Mouse (Mus musculus) gastrocnemius, adult 18-20 months (tissue): ENCODE measurements around the gene Scand1. TPM values are rescaled to one million over a fixed set of nuclear protein-coding genes. Genes with fewer than 3 reads are reported as not detected.

ENCODE experiments used
- DNase-seq: peaks from one replicate; pipeline ENCODE4 v3.0.0; 2021; ENCODE audit warnings: low spot score
- long read RNA-seq, 2 experiments: library from polyadenylated mRNA; stranded (forward); transcript quantifications; one replicate each; pipeline ENCODE4 v2.0.0; 2021
- total RNA-seq, 2 experiments: library from RNA; stranded (reverse); gene quantifications; 2 replicates each; pipeline ENCODE4 v1.2.3; 2021

The Scand1 gene
- total RNA-seq: 10 to 100 TPM; 64.7 to 64.8 TPM
- long read RNA-seq, experiment 1, transcript Scand1-201 (2 exons, 759 nt): major isoform, 45 of 97 reads
- long read RNA-seq, experiment 1, partial matches to known transcripts: 52 of 97 reads
- long read RNA-seq, experiment 1, other reads (novel, unspliced or antisense): 0 of 97 reads
- long read RNA-seq, experiment 2, transcript Scand1-201 (2 exons, 759 nt): major isoform, 60 of 100 reads
- long read RNA-seq, experiment 2, partial matches to known transcripts: 0 of 100 reads
- long read RNA-seq, experiment 2, other reads (novel, unspliced or antisense): 40 of 100 reads

GRCm38 (mm10) chr2:156312297-156312897 lies at the start of gene Scand1, which contains the start of gene Cnbd2:
Scand1 (minus strand) TSS chr2:156312704.
Cnbd2 (plus strand) TSS chr2:156312299.
- DNase-seq: peak; percentile 83

GRCm38 (mm10) chr2:156356031-156356430 lies 43.5 kb upstream of the Scand1 start:
- no peak for DNase-seq

GRCm38 (mm10) chr2:156353265-156353692 lies 40.8 kb upstream of the Scand1 start:
- peak; percentile 16 for DNase-seq

- DNase-seq: no peak
Observed at GRCm38 (mm10) chr2:156352413-156353165, 40.1 kb upstream of the Scand1 start.

- no peak for DNase-seq
Observed at GRCm38 (mm10) chr2:156351243-156351642, 38.7 kb upstream of the Scand1 start.

DNA sequence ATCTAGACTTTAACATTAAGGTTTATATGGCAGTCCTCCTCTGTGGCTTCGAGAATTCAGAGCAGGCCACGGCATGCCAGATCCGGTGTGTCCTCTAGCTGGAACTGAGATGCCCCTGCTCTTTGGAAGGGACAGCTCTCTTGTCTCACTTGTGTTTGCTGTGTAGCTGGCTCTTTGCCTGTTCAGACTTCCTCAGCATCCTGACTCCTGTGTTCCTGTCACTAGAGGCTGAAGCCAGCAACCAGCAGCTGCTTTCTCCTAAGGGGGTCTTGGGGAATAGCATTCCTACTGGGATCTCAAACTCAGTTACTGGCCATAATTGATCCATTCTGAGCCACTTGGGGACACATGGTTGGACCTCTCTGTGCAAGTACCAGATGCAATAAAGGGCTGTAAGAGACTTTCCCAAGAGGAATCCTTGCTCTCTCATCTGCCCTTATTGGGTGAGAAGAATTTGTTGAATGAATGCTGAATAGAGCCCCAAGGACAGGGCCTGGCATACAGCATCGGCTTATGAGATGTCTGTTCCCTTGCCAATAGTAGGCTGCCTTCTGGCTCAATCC lies 36.9 kb upstream of the Scand1 start:
- DNase-seq: no peak

DNA sequence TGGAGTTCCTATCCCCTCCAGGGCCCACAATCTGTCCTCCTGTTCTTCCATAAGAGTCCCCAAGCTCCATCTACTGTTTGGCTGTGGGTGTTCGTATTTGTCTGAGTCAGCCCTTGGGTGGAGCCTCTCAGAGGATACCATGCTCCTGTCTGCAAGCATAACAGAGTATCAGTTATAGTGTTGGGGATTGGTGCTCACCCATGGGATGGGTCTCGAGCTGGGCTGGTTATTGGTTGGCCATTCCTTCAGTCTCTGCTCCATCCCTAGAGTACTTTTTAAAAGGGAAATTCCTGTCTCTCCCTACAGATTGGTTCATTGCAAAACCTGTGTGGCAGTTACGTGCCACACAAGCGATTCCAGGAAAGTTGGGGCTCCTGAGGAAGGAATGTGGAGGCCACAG lies 36.3 kb upstream of the Scand1 start:
- DNase-seq: no peak

DNA sequence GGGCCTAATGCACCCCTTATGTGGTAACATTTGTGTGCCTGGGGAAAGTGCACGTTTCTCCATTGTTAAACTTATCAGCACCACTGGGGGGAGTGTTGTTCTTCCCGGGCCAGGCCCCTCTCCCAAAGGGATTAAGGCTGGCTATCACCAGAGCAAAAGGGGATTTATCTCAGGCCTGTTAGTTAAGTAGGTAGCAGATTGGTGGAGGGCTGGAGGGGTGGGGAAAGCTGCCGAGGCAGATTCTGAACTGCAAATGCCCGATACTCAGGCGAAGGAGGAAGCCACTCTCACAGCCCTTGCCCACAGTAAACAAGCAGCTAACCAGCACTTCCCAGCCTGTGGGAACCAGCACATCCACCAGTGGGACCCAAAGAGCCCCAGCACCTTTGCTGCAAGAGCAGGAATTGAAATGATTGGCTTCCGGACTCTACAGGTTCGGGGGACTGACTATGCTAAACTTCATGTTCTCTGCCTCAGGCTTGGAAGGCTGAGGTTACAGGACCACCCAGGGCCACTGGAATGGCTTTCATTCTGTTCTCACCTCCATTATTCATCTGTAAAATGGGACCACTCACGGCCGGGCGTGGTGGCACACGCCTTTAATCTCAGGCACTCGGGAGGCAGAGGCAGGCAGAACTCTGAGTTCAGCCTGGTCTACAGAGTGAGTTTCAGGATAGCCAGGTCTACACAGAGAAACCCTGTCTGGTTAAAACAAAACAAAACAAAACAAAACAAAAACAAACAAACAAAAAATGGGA lies 32.5 kb upstream of the Scand1 start:
- peak; percentile 40 for DNase-seq

- no peak for DNase-seq
Observed at GRCm38 (mm10) chr2:156340078-156340477, 27.6 kb upstream of the Scand1 start.

- DNase-seq: no peak
Observed at GRCm38 (mm10) chr2:156331446-156331965, 19.0 kb upstream of the Scand1 start.

DNA sequence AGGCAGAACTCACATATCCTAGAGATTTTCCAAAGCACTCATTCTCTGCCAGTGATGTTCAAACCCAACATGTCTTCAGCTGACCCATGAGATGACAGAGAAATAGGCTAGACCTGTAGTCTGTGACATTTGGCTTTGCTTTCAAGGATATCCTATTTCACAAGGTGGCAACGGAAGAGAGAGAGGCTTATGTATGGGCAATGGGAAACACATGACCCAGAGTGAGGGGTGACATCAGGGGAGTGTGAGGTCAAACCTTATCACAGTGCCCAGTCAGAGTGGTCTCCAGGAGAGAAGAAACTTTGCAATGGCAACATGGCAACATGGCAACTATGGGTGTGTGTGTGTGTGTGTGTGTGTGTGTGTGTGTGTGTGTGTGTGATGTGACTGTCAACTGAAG lies 18.2 kb upstream of the Scand1 start:
- no peak for DNase-seq

- peak; percentile 16 for DNase-seq
Observed at GRCm38 (mm10) chr2:156324681-156325080, 12.2 kb upstream of the Scand1 start.

DNA sequence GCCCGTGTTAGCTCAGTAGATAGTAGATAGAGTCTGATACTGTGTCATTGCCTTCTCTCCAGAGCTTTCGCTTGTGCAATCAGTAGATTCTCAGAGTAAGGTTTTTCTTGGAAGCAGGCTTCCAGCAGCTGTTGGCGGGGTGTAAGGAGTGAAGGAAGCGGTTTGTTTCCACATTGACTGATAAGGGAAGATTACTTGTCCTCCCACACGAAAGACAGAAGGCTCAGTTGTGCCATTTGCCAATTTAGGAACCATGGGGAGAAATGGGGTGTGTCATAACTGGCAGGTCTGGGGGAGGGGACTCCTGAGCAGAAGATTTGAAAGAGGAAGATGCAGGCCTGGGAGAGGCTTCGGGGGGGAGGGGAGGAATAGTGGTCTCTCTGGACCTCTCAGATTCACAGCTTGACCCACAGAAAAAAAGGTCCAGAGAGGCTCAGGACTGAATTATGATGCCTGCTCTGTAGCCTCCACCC lies 11.6 kb upstream of the Scand1 start:
- DNase-seq: peak; percentile 30

- DNase-seq: no peak
Observed at GRCm38 (mm10) chr2:156321538-156321937, 9.0 kb upstream of the Scand1 start.

DNA sequence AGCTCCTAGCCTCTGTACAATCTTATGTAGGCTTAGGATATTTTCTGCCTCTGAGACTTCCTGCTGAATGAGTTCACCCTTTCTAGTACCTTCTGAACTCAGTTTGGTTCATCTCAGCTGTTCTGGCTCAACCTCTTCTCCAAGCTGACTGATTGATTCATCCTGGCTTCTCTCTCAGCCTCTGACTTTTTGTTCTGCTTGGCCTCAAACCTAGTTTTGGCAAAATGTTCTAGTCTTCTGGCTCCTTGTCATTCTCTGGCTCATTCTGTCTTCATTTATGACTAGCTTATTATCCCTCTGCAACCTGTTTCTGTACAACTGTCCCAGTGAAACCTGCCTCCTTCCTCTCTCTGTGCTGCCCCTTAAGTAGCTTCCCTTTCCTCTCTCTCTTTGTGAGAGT lies 6.0 kb upstream of the Scand1 start:
- DNase-seq: no peak

DNA sequence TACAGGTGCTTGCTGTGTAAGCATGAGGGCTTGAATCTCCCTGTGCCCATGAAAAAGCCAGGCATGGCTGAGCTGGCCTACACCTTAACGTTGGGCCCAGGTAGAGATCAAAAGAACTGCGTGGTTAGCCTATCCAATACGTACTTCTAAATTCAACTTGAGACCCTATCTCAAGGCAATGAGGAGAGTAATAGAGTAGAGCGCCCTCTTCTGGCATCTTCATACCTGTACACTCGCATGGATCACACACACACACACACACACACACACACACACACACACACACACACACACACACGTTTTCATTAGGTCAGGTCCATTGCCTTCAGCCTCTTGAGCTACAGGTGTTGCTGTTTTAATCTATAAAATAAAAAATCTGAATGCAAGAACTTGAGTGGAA lies 2.3 kb upstream of the Scand1 start:
- no peak for DNase-seq

GRCm38 (mm10) chr2:156313153-156313552 lies 649 bp upstream of the Scand1 start:
- no peak for DNase-seq

- DNase-seq: peak; percentile 51
Observed at GRCm38 (mm10) chr2:156311841-156312291, 638 bp downstream of the Scand1 start.

- no peak for DNase-seq
Observed at GRCm38 (mm10) chr2:156311441-156311840, 1.1 kb downstream of the Scand1 start.

DNA sequence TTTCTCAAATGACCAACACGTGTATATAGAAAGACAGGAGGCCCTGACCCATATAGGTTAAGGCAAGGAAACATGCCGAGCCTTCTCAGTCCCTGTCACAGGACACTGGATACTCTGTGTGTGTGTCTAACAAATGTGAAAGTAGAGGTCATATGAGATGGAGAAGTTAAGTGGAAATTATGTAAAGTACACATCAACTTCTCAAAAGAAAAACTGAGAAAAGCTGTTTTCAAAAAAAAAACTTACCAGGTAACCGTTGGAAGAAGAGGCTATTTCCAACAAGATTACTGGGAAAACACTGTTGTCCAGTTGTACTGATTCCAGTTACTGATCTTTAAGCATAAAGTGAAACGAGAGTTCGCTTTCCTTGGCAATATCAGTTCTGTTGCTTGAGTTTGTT lies 1.6 kb downstream of the Scand1 start:
- DNase-seq: no peak

GRCm38 (mm10) chr2:156310455-156310854 lies 2.0 kb downstream of the Scand1 start:
- no peak for DNase-seq
